Mouse (Mus musculus): ENCODE data around the gene Flt3l.
"Not testable (repeated sequence)": the region's sequence is repeated elsewhere in the genome, so short reads cannot be mapped to it uniquely, and the experiment has no call there.

Gene Flt3l

GRCm38 (mm10) chr7:45144368-45145174, 8.3 kb upstream of the Flt3l start:
- no peak for DNase-seq (ENCODE audit: low read depth, low spot score)

DNA sequence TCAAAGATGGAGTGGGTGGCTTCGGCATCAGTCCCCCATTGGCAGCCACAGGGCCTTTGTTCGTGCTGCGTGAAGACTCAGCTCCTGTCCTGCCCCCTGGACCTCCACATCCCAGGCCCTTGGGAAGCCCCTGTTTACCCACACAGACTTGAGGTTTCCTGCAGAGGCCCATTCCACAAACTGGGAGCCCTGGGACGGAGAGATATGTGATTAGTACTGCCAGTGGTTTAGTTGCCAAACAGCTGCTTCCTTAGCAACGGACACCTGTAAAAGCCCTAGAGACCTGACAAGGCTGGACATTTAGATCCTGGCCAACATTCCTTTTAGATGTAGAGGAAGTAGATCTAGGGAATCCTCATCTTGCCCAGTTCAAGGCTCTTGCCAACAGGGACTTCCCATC, 5.7 kb upstream of the Flt3l start:
- no peak for DNase-seq (ENCODE audit: low read depth, low spot score)

- no peak for DNase-seq (ENCODE audit: low read depth, low spot score)
These were observed 5.1 kb upstream of the Flt3l start for GRCm38 (mm10) chr7:45141319-45141718.

DNA sequence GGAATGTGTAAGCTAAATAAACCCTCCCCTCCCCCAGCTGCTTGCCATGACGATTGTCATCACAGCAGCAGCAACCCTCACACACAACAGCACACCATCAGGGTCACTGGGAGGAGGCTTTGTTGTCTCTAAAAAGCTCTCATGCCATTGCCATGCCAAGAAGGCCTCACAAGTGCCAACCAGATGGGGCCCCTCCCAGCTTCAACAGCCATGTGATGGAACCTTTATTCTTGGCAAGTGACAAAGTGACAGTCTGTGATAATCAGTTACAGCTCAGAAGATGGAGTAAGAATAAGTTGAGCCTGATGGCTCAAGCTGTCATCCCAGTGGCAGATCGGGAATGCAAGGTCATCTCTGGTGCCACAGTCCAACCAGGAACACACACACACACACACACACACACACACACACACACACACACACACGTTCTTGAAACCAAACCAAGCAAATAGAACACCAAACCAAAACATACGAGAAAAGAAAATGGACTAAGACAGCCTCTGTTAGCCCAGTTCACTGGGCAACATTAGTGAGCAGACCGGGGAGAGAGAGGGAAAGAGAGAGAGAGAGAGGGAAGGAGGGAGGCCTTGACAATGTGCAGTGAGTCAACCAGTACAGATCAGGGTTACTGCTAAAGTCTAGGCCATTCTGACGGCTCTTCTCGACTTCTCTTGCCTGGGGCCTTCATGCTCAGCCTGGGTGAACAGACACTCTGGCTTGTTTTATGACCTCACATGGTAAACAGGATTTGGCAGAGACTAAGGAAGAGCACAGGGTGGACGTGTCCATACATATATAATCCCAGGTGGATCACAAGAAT, 3.9 kb upstream of the Flt3l start:
- DNase-seq (ENCODE audit: low read depth, low spot score) = no peak

DNA sequence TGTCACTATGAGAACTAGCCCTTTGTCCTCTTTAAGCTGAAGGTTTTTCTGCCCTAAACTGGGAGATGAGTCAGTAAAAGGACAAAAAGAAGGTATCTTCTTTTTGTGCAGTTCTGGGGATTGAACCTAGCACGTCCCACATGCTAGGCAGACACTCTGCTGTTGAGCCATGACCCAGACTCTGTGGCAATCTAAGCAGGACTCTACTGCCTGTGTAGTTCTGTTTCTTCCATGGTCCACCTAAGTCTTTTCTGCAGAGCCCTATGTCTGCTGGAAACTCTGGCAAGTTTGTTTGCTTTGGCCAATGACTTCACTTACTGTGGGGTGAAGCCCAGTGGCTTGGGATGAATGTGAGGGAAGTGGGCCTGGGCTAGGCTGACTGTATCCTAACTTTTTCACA, 2.2 kb upstream of the Flt3l start:
- DNase-seq (ENCODE audit: low read depth, low spot score) = no peak

DNA sequence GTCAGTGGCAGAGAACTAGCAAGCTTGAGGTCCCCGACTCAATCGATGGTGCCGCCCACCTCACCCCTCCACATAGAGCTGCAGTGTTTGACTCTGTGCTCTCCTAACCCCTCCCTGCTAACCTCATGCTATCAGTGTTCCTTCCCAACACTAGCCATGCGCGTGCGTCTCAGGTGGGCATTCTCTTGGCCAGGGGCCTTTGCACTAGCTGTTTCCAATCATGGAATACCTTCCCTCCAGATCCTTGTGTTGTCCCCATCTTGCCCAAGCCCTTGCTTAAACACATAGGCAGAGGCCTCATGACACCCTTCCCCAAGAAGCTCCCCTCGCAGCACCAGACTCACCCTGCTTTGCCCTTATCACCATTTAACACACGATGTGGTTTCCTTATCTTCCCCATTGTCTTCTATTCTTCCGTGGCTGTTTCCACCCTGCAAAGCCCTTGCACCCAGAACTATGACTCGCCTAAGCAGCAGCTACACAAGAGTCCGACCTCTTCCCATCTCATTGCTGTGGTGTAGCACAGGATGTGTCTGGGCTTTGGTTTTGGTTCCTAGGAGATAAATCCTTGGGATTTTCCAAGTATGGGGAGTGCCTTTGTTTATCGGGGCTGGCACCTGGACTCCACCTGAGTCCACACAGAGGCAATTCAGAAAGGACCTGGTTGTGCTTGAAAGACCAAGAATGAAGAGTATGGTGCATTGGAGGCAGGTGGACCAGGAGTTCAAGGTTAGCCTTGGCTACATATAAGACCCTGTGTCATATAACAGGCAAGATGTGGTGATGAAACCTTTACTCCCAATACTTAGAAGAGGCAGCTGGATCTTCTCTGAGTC, 1.2 kb upstream of the Flt3l start:
- DNase-seq (ENCODE audit: low read depth, low spot score) = no peak

DNA sequence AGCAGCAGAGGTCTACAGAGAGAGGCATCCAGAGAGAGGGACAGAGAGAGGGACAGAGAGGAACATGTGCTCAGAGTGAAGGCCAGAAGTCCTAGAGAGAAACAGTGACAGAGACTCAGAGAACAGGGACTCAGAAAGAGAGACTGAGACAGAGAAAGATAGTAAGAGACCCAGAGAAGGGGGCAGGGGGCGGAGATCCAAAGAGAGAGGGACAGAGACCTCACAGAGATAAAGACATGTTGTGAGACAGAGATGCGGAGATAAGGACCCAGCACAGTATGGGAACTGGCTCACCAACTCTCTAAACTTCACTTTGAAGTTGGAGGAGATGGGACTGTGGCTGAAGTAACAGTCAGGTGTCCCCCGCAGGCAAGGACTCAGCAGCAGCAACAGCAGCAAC, 862 bp downstream of the Flt3l start:
- DNase-seq (ENCODE audit: low read depth, low spot score) = no peak

DNA sequence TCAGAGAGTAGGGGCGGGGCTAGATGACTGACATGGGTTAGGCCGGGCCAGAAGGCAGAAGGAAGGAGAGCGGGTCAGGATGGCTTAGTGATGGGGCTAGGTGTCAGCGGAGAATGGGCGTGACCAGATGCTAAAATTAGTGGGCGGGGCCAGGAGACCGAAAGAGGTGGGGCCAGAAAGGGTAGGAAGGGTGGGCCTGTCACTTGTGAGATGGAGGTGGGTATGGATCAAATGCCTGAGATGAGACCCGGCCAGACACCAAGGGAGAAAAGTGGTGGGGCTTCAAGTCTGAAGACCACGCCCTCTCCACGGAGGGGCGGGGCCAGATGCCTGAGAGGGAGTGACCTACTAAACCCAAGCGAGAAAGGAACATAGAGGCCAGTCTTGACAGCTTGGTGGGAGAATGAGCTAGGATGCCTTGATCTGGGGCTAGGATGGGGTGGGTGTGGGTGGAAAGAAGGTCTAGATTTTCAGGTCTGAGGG, 1.6 kb downstream of the Flt3l start:
- no peak for DNase-seq (ENCODE audit: low read depth, low spot score)

- DNase-seq (ENCODE audit: low read depth, low spot score) = no peak
These were observed 2.6 kb downstream of the Flt3l start for GRCm38 (mm10) chr7:45133446-45134159.

DNA sequence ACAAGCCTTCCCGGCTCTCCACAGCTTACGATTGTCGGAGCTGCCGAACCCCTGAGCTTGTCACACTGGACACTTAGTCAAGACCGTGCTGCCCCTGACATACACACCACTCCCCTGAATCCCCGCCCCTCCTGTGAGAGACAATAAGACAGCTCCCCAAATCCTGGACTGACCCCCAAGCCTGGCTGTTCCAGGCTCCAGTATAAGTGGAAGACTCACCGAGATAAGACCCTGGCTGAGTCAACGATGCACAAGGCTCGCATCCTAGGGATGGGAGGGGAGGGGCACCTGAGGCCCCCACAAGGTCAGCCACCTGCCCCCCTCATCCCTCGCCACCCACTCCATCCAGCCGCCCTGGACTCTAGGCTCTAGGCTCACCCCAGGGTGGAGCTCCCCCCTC, 4.4 kb downstream of the Flt3l start:
- no peak for DNase-seq (ENCODE audit: low read depth, low spot score)

DNA sequence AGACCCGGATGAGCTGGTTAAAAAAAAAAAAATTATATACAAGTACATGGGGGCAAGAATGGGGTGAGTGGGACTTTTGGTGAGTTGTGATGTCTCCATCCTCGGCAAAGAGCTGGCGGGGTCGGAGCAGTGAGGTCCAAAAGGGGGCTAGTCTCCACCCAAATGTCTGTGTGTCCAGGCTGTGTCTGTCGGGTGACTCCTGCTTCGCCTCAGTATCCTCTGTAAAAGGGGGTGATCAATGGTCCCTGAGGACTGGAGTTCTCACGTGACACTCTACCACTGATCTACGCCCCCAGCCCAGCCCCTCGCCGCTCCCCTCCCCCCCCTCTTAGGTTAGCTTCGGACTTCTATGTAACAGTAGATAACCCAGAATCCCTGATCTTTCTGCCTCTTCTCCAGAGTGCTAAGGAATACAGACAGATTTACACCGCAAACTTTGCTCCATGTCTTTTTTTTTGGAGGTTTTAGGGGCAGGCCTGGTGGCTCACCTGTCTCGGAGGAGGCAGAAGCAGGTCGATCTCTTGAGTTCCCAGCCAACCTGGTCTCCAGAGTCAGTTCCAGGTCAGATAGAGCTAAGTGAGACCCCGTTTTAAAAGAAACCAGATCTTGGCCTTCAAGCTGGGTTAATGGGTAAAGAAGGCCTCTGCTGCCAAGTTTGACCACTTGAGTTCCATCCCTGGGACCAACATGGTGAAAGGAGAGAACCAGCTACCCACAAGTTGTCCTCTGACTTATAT, 6.3 kb downstream of the Flt3l start:
- no peak for DNase-seq (ENCODE audit: low read depth, low spot score)

GRCm38 (mm10) chr7:45129318-45129717, 6.9 kb downstream of the Flt3l start:
- DNase-seq (ENCODE audit: low read depth, low spot score) = peak; percentile 68

DNA sequence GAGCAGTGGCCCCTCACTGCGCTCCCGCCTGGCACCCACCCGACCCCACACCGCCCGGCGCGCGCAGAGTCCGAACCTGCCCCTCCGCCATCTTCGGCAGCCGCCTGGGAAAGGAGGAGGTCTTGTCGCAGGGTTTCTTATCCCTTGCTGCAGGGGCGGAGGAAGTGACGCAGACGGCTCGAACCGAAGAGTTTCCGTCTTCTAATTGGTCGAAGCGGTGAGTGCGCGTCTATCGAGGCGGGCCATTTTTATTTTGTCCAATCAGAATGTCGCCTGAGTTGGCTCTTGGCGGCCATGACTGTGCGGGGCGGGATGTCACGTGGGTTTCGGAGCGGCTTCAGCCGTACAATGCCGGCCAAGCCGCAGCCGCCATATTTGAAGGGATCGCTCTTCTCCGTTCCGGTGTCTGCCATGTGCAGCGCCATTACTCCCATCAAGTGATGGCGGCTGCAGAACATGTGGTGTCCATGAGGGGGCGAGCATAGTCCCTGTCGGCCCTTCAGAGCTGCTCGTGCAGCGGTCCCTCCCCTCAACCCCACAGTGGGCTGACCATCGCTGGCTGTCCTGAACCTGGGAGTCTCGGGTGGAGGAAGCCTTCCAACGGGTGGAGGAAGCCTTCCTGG, 7.5 kb downstream of the Flt3l start, which contains the start of gene Rpl13a:
Rpl13a (minus strand) TSS at position 138 of the 623 bp plus-strand sequence.
- peak; percentile 100 for DNase-seq (ENCODE audit: low read depth, low spot score)

DNA sequence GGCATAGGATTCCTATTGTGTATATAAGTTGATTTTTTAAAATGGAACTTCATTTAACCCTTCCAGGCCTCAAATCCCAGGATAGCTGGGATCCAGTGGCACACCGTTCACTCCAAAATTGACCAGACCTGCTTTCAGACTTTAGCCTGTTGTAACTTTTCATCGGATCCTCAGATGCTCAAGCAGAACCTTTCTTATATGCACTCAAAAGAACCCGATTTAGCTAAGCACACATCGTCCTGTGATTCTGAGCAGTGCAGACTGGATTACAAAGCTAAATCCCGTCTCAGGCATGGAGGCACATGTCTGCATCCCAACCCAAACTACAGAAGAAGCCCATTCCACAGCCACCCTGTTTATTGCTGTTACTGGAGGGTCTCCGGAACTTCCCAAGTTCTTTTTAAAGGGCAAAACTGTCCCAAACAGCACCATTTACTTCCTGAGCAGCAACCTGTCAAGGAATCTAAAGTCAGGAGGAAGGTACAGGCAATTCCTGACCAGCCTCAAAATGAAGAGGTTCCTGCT, 8.5 kb downstream of the Flt3l start:
- no peak for DNase-seq (ENCODE audit: low read depth, low spot score)

GRCm38 (mm10) chr7:45126844-45127699, 9.2 kb downstream of the Flt3l start:
- no peak for DNase-seq (ENCODE audit: low read depth, low spot score)

DNA sequence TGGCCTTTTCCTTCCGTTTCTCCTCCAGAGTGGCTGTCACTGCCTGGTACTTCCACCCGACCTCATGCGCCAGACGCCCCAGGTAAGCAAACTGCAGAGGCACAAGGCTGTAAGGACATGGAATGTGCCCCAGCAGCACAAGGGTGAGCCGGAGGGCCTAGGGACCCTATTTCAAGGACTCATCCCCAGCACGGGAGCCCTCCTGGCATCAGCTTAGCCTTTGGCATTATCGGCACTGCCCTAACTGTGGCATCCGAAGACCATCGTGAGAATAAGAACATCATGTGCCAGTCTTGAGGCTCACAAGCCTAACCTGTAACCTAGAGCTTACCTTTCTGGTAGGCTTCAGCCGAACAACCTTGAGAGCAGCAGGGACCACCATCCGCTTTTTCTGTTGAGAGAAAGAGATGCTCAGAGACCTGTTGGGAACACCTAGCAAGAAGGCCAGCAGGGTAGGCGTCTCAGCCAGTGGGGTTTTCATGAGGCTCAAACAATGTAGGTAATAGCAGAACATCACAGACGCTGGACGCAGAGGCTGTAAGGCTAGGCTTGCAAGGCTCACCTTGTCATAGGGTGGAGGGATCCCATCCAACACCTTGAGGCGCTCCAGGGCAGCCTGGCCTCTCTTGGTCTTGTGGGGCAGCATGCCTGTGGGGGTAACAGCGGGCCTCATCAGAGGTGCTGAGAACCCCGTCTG, 9.9 kb downstream of the Flt3l start:
- DNase-seq (ENCODE audit: low read depth, low spot score) = no peak

- DNase-seq (ENCODE audit: low read depth, low spot score) = not testable (repeated sequence)
These were observed 10.6 kb downstream of the Flt3l start for GRCm38 (mm10) chr7:45125649-45126048.

GRCm38 (mm10) chr7:45125144-45125600, 11.1 kb downstream of the Flt3l start:
- peak; percentile 67 for DNase-seq (ENCODE audit: low read depth, low spot score)
